13 mouse cellular contexts compared by ENCODE assay signal in the genomic region with DNA sequence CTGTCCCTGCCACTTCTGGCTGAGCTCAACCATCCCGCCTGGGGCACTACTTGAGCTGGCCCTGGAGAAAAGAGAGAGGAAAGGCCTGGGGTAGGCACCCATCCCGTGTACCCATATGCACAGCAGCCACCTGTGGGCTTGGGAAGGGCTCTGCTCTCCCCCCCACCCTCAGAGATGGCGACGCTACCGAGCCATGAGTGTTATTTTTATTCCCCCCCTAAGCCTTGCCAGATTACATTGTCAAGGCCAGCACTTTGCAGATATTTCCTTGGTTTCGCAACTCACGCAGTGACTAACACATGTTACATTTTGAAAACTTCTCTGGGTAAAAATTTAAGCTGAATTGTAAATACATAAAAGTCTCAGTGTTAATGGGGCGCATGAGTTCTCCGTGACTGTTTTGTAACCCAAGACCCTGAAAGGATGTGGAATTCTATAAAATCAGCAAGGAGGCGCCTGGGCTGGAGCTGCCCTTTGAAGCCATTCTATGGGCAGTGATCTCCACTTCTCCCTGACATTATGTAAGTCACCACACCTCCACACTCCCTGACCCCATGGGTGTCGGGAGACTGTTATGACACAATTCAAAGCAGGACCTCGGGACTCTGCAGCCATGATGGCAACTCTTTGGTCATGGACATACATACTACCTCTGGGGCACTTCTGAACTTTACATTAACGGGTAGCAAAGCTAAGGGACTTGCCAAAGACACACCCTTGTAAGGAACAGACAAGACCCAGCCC.
A peak's percentile ranks its signal among the peaks of the same experiment; 100 is the strongest.
DNase-seq lines count a peak whose midpoint lies in the region; ATAC-seq and TF ChIP-seq lines count a peak whose summit lies in the region.
"Had no signal": no experiment of that assay in that cellular context is flagged by ENCODE, and none has a peak within 500 bp of the region (broad histone marks: within the 10 kb centered on the region; RNA-seq: fewer than 3 reads in every experiment).

No protein-coding gene starts in this region.

- no peak for ATAC-seq in liver, embryonic 12.5 days
- peak; percentile 57 for ATAC-seq in intestine, embryonic 16.5 days

- no peak for TF ChIP-seq POLR2A in liver, adult 2 months (IDR thresholded peaks at IDR 0.05; ENCODE audit: extremely low read depth, insufficient read depth, low read length)

- 36% methylated on average over 13 of the region's 13 CpGs for WGBS in liver, adult 2 months
- 58% methylated on average over 13 of the region's 13 CpGs for WGBS in liver, embryonic 12.5 days (ENCODE audit: insufficient replicate concordance)
- 51% methylated on average over 13 of the region's 13 CpGs for WGBS in intestine, embryonic 16.5 days

- H3K9me3 ChIP-seq in liver, embryonic 12.5 days (replicated peaks): no peaks in the 10 kb centered on the region
- H3K9me3 ChIP-seq in intestine, embryonic 16.5 days (ENCODE audit: control insufficient read depth, low read length): no peaks in the 10 kb centered on the region
- H3K9me3 ChIP-seq: heart, embryonic 13.5 days; midbrain, embryonic 12.5 days had no signal

- peak; percentile 69 for DNase-seq in liver, adult 2 months (ENCODE audit: extremely low read depth, low read depth, low spot score)
- peak; percentile 50 for DNase-seq in adrenal gland, adult 8-10 months
- DNase-seq in skeletal muscle tissue, adult 2 months (ENCODE audit: low read depth, low spot score): peak; percentile 34
- no peak for DNase-seq in right cerebral cortex, postnatal 36 days (ENCODE audit: low spot score in 2 of 2)
- no peak for DNase-seq in left cerebral cortex, adult 8-10 months (ENCODE audit: low spot score in 2 of 2)
- DNase-seq: cerebellum, postnatal 14 days; spleen, adult 18-20 months; thymus, postnatal 14 days had no signal

- H3K4me3 ChIP-seq in liver, adult 2 months (ENCODE audit: insufficient read depth, low read depth, low read length): no peak overlapping the region
- no peak overlapping the region for H3K4me3 ChIP-seq in liver, embryonic 12.5 days
- no peak overlapping the region for H3K4me3 ChIP-seq in intestine, embryonic 16.5 days (ENCODE audit: low read length)
- H3K4me3 ChIP-seq: erythroblast, embryonic 14.5 days; heart, embryonic 13.5 days; midbrain, embryonic 12.5 days had no signal

- H3K27me3 ChIP-seq in liver, adult 2 months (ENCODE audit: control insufficient read depth, insufficient read depth, low read length): no peaks in the 10 kb centered on the region
- H3K27me3 ChIP-seq in liver, embryonic 12.5 days (replicated peaks): 0 out of 2 replicates have a peak, but pooled peaks cover 3% of the 10 kb centered on the region
- no peaks in the 10 kb centered on the region for H3K27me3 ChIP-seq in intestine, embryonic 16.5 days (replicated peaks; ENCODE audit: control insufficient read depth, insufficient read depth, low read length)

- no peak overlapping the region for H3K4me2 ChIP-seq in liver, embryonic 12.5 days
- H3K4me2 ChIP-seq in intestine, embryonic 16.5 days (ENCODE audit: low read depth, low read length): peak overlapping the region; percentile 39
- H3K4me2 ChIP-seq: heart, embryonic 13.5 days; midbrain, embryonic 12.5 days had no signal

- H3K27ac ChIP-seq in liver, adult 2 months (replicated peaks; ENCODE audit: insufficient read depth, low read depth, low read length): peak overlapping the region; percentile 7; the same call in 1 of the 2 replicates
- no peak overlapping the region for H3K27ac ChIP-seq in liver, embryonic 12.5 days
- peak overlapping the region; percentile 36 for H3K27ac ChIP-seq in intestine, embryonic 16.5 days (ENCODE audit: low read length)
- H3K27ac ChIP-seq: heart, embryonic 13.5 days; midbrain, embryonic 12.5 days had no signal

- H3K36me3 ChIP-seq in liver, adult 2 months (ENCODE audit: control insufficient read depth, insufficient read depth, low read length): no peaks in the 10 kb centered on the region
- no peaks in the 10 kb centered on the region for H3K36me3 ChIP-seq in liver, embryonic 12.5 days
- H3K36me3 ChIP-seq in intestine, embryonic 16.5 days (ENCODE audit: control insufficient read depth, insufficient read depth, low read length): no peaks in the 10 kb centered on the region
- H3K36me3 ChIP-seq: heart, embryonic 13.5 days; midbrain, embryonic 12.5 days had no signal

- peaks cover 20% of the 10 kb centered on the region for H3K4me1 ChIP-seq in liver, adult 2 months (ENCODE audit: control insufficient read depth, insufficient read depth, low read length)
- peaks cover 12% of the 10 kb centered on the region for H3K4me1 ChIP-seq in liver, embryonic 12.5 days
- peaks cover 34% of the 10 kb centered on the region for H3K4me1 ChIP-seq in intestine, embryonic 16.5 days (ENCODE audit: control insufficient read depth, insufficient read depth, low read length)
- H3K4me1 ChIP-seq: heart, embryonic 13.5 days had no signal

- no peaks in the 10 kb centered on the region for H3K79me2 ChIP-seq in liver, adult 2 months (ENCODE audit: control insufficient read depth, insufficient read depth, low read length)

- no peak for TF ChIP-seq CTCF in liver, adult 2 months (IDR thresholded peaks at IDR 0.05; ENCODE audit: low read depth, low read length)

- no peak overlapping the region for H3K9ac ChIP-seq in liver, adult 2 months (ENCODE audit: low read depth, low read length)
- no peak overlapping the region for H3K9ac ChIP-seq in liver, embryonic 12.5 days
- H3K9ac ChIP-seq in intestine, embryonic 16.5 days (ENCODE audit: low read depth, low read length): no peak overlapping the region
- H3K9ac ChIP-seq: heart, embryonic 13.5 days; midbrain, embryonic 12.5 days had no signal

Comparison
In these comparisons a context has a peak if more than half of its experiments do, and no peak if none do; other contexts are left out.
1. DNase-seq: peak in liver, adult 2 months (single experiment), adrenal gland, adult 8-10 months (single experiment) and skeletal muscle tissue, adult 2 months (single experiment); none in right cerebral cortex, postnatal 36 days (0 of 2) and left cerebral cortex, adult 8-10 months (0 of 2).